Mouse (Mus musculus): Measurements from ENCODE around the gene Srxn1. TPM values are rescaled to one million over a fixed set of nuclear protein-coding genes. Genes with fewer than 3 reads are reported as not detected.

Gene Srxn1
- polyA plus RNA-seq, 1 experiment from 2014 or later, result 8.8 TPM

GRCm38 (mm10) chr2:152096922-152097321 lies 8.4 kb upstream of the Srxn1 start:
- 61% methylated on average over 2 of the region's 2 CpGs for WGBS (ENCODE audit: insufficient replicate concordance)
- Histone ChIP-seq H3K4me1 (ENCODE audit: control insufficient read depth, low read depth, low read length) (peaks cover 3% of the 10 kb centered on the region), H3K4me2 (ENCODE audit: low read depth, low read length) (no peak overlapping the region), H3K4me3 (ENCODE audit: low read depth, low read length) (no peak overlapping the region), H3K9ac (ENCODE audit: low read depth, low read length) (no peak overlapping the region), H3K27ac (ENCODE audit: low read length) (no peak overlapping the region), H3K36me3 (ENCODE audit: control insufficient read depth, insufficient read depth) (no peaks in the 10 kb centered on the region), H3K9me3 (replicated peaks; ENCODE audit: control insufficient read depth, low read length) (no peaks in the 10 kb centered on the region), H3K27me3 (ENCODE audit: control insufficient read depth, insufficient read depth, low read depth, low read length) (peaks cover 55% of the 10 kb centered on the region)
- ATAC-seq (ENCODE audit: low read depth), result no peak

GRCm38 (mm10) chr2:152097916-152098315 lies 7.4 kb upstream of the Srxn1 start:
- no peak for ATAC-seq (ENCODE audit: low read depth)
- WGBS (ENCODE audit: insufficient replicate concordance), result 58% methylated on average over 11 of the region's 11 CpGs
- H3K9me3 ChIP-seq (replicated peaks; ENCODE audit: control insufficient read depth, low read length), result no peaks in the 10 kb centered on the region
- H3K27me3 ChIP-seq (ENCODE audit: control insufficient read depth, insufficient read depth, low read depth, low read length), result peaks cover 53% of the 10 kb centered on the region
- H3K27ac ChIP-seq (ENCODE audit: low read length), result no peak overlapping the region
- H3K4me2 ChIP-seq (ENCODE audit: low read depth, low read length), result no peak overlapping the region
- peaks cover 3% of the 10 kb centered on the region for H3K4me1 ChIP-seq (ENCODE audit: control insufficient read depth, low read depth, low read length)
- no peak overlapping the region for H3K9ac ChIP-seq (ENCODE audit: low read depth, low read length)
- H3K36me3 ChIP-seq (ENCODE audit: control insufficient read depth, insufficient read depth), result no peaks in the 10 kb centered on the region
- no peak overlapping the region for H3K4me3 ChIP-seq (ENCODE audit: low read depth, low read length)

GRCm38 (mm10) chr2:152099538-152099937 lies 5.8 kb upstream of the Srxn1 start:
- Histone ChIP-seq H3K9ac (ENCODE audit: low read depth, low read length) (no peak overlapping the region), H3K9me3 (replicated peaks; ENCODE audit: control insufficient read depth, low read length) (no peaks in the 10 kb centered on the region), H3K27me3 (ENCODE audit: control insufficient read depth, insufficient read depth, low read depth, low read length) (peaks cover 37% of the 10 kb centered on the region), H3K4me3 (ENCODE audit: low read depth, low read length) (no peak overlapping the region), H3K36me3 (ENCODE audit: control insufficient read depth, insufficient read depth) (no peaks in the 10 kb centered on the region), H3K27ac (ENCODE audit: low read length) (no peak overlapping the region), H3K4me2 (ENCODE audit: low read depth, low read length) (no peak overlapping the region), H3K4me1 (ENCODE audit: control insufficient read depth, low read depth, low read length) (peaks cover 1% of the 10 kb centered on the region)
- ATAC-seq (ENCODE audit: low read depth), result no peak
- 49% methylated on average over 3 of the region's 3 CpGs for WGBS (ENCODE audit: insufficient replicate concordance)

- Histone ChIP-seq H3K9ac (ENCODE audit: low read depth, low read length) (no peak overlapping the region), H3K27me3 (ENCODE audit: control insufficient read depth, insufficient read depth, low read depth, low read length) (peaks cover 18% of the 10 kb centered on the region), H3K36me3 (ENCODE audit: control insufficient read depth, insufficient read depth) (no peaks in the 10 kb centered on the region), H3K9me3 (replicated peaks; ENCODE audit: control insufficient read depth, low read length) (no peaks in the 10 kb centered on the region), H3K4me1 (ENCODE audit: control insufficient read depth, low read depth, low read length) (peaks cover 14% of the 10 kb centered on the region), H3K4me3 (ENCODE audit: low read depth, low read length) (no peak overlapping the region), H3K27ac (ENCODE audit: low read length) (no peak overlapping the region), H3K4me2 (ENCODE audit: low read depth, low read length) (no peak overlapping the region)
- ATAC-seq (ENCODE audit: low read depth), result no peak
- 71% methylated on average over 13 of the region's 13 CpGs for WGBS (ENCODE audit: insufficient replicate concordance)
Observed at GRCm38 (mm10) chr2:152101761-152102160, 3.6 kb upstream of the Srxn1 start.

GRCm38 (mm10) chr2:152102369-152102768 lies 2.9 kb upstream of the Srxn1 start:
- no peak overlapping the region for H3K4me2 ChIP-seq (ENCODE audit: low read depth, low read length)
- H3K27ac ChIP-seq (ENCODE audit: low read length), result no peak overlapping the region
- H3K4me1 ChIP-seq (ENCODE audit: control insufficient read depth, low read depth, low read length), result peaks cover 14% of the 10 kb centered on the region
- H3K9me3 ChIP-seq (replicated peaks; ENCODE audit: control insufficient read depth, low read length), result no peaks in the 10 kb centered on the region
- no peak overlapping the region for H3K4me3 ChIP-seq (ENCODE audit: low read depth, low read length)
- H3K27me3 ChIP-seq (ENCODE audit: control insufficient read depth, insufficient read depth, low read depth, low read length), result peaks cover 18% of the 10 kb centered on the region
- ATAC-seq (ENCODE audit: low read depth), result no peak
- H3K9ac ChIP-seq (ENCODE audit: low read depth, low read length), result no peak overlapping the region
- H3K36me3 ChIP-seq (ENCODE audit: control insufficient read depth, insufficient read depth), result peaks cover under 1% of the 10 kb centered on the region; the same call in 1 of the 2 replicates
- 48% methylated on average over 6 of the region's 6 CpGs for WGBS (ENCODE audit: insufficient replicate concordance)

- peak overlapping the region; percentile 93 for H3K27ac ChIP-seq (ENCODE audit: low read length)
- H3K9me3 ChIP-seq (replicated peaks; ENCODE audit: control insufficient read depth, low read length), result no peaks in the 10 kb centered on the region
- peaks cover 14% of the 10 kb centered on the region for H3K4me1 ChIP-seq (ENCODE audit: control insufficient read depth, low read depth, low read length)
- H3K9ac ChIP-seq (ENCODE audit: low read depth, low read length), result peak overlapping the region; percentile 86
- H3K36me3 ChIP-seq (ENCODE audit: control insufficient read depth, insufficient read depth), result peaks cover 6% of the 10 kb centered on the region; the same call in 1 of the 2 replicates
- peak overlapping the region; percentile 84 for H3K4me2 ChIP-seq (ENCODE audit: low read depth, low read length)
- H3K27me3 ChIP-seq (ENCODE audit: control insufficient read depth, insufficient read depth, low read depth, low read length), result peaks cover 15% of the 10 kb centered on the region
- H3K4me3 ChIP-seq (ENCODE audit: low read depth, low read length), result peak overlapping the region; percentile 78
- ATAC-seq (ENCODE audit: low read depth), result peak; percentile 31
- 15% methylated on average over 17 of the region's 17 CpGs for WGBS (ENCODE audit: insufficient replicate concordance)
Observed at GRCm38 (mm10) chr2:152104711-152105317, 502 bp upstream of the Srxn1 start.

GRCm38 (mm10) chr2:152106225-152106595 lies 894 bp downstream of the Srxn1 start:
- H3K27me3 ChIP-seq (ENCODE audit: control insufficient read depth, insufficient read depth, low read depth, low read length), result peaks cover 12% of the 10 kb centered on the region
- 81% methylated on average over 3 of the region's 3 CpGs for WGBS (ENCODE audit: insufficient replicate concordance)
- H3K4me1 ChIP-seq (ENCODE audit: control insufficient read depth, low read depth, low read length), result peaks cover 14% of the 10 kb centered on the region
- peak overlapping the region; percentile 86 for H3K9ac ChIP-seq (ENCODE audit: low read depth, low read length)
- peak overlapping the region; percentile 84 for H3K4me2 ChIP-seq (ENCODE audit: low read depth, low read length)
- no peak for ATAC-seq (ENCODE audit: low read depth)
- peaks cover 6% of the 10 kb centered on the region; the same call in 1 of the 2 replicates for H3K36me3 ChIP-seq (ENCODE audit: control insufficient read depth, insufficient read depth)
- H3K4me3 ChIP-seq (ENCODE audit: low read depth, low read length), result peak overlapping the region; percentile 78
- H3K27ac ChIP-seq (ENCODE audit: low read length), result peak overlapping the region; percentile 93; the same call in 1 of the 2 replicates
- H3K9me3 ChIP-seq (replicated peaks; ENCODE audit: control insufficient read depth, low read length), result no peaks in the 10 kb centered on the region

GRCm38 (mm10) chr2:152106597-152106996 lies 1.3 kb downstream of the Srxn1 start:
- Histone ChIP-seq H3K4me1 (ENCODE audit: control insufficient read depth, low read depth, low read length) (peaks cover 14% of the 10 kb centered on the region), H3K9me3 (replicated peaks; ENCODE audit: control insufficient read depth, low read length) (no peaks in the 10 kb centered on the region), H3K27ac (ENCODE audit: low read length) (no peak overlapping the region), H3K4me3 (ENCODE audit: low read depth, low read length) (peak overlapping the region; percentile 78), H3K9ac (ENCODE audit: low read depth, low read length) (peak overlapping the region; percentile 86), H3K4me2 (ENCODE audit: low read depth, low read length) (peak overlapping the region; percentile 84), H3K27me3 (ENCODE audit: control insufficient read depth, insufficient read depth, low read depth, low read length) (peaks cover 11% of the 10 kb centered on the region), H3K36me3 (ENCODE audit: control insufficient read depth, insufficient read depth) (peaks cover 6% of the 10 kb centered on the region; the same call in 1 of the 2 replicates)
- ATAC-seq (ENCODE audit: low read depth), result no peak
- 94% methylated on average over 10 of the region's 10 CpGs for WGBS (ENCODE audit: insufficient replicate concordance)

- ATAC-seq (ENCODE audit: low read depth), result no peak
- no peaks in the 10 kb centered on the region for H3K9me3 ChIP-seq (replicated peaks; ENCODE audit: control insufficient read depth, low read length)
- peaks cover 14% of the 10 kb centered on the region for H3K4me1 ChIP-seq (ENCODE audit: control insufficient read depth, low read depth, low read length)
- 70% methylated on average over 7 of the region's 7 CpGs for WGBS (ENCODE audit: insufficient replicate concordance)
- no peak overlapping the region for H3K4me3 ChIP-seq (ENCODE audit: low read depth, low read length)
- H3K4me2 ChIP-seq (ENCODE audit: low read depth, low read length), result no peak overlapping the region
- H3K27me3 ChIP-seq (ENCODE audit: control insufficient read depth, insufficient read depth, low read depth, low read length), result no peaks in the 10 kb centered on the region; the same call in none of the 2 replicates
- H3K9ac ChIP-seq (ENCODE audit: low read depth, low read length), result no peak overlapping the region
- no peak overlapping the region for H3K27ac ChIP-seq (ENCODE audit: low read length)
- peaks cover 6% of the 10 kb centered on the region; the same call in 1 of the 2 replicates for H3K36me3 ChIP-seq (ENCODE audit: control insufficient read depth, insufficient read depth)
Observed at GRCm38 (mm10) chr2:152108702-152109101, 3.4 kb downstream of the Srxn1 start.
